Mouse (Mus musculus) kidney, postnatal 36 days (tissue): ENCODE results near the gene Fam84b.

Experiments
- DNase-seq, 2 experiments: peaks; one replicate each; pipeline ENCODE4 v3.0.0; 2021 to 2022; ENCODE audit warnings: mixed read lengths in 2 of 2

Gene Fam84b

DNA sequence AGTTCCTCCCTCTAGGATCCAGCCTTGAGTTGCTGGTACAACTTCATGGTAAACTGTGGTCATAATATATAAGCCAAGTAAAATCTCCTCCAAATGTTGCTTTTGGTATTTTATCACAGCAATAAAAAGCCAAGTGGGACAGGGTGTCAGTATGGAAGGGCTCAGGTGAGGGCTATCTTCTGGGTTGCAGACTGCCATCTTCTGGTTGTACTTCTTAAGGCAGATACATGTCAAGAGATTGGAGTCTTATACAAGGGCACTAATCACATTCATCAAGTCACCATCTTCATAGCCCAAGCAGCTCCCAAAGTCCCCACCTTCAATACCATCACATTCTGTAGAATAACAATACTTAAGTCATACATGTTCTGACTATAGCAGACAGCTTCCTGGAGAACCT, 21.0 kb downstream of the Fam84b start:
- peak; percentile 18 to 39 for DNase-seq

DNA sequence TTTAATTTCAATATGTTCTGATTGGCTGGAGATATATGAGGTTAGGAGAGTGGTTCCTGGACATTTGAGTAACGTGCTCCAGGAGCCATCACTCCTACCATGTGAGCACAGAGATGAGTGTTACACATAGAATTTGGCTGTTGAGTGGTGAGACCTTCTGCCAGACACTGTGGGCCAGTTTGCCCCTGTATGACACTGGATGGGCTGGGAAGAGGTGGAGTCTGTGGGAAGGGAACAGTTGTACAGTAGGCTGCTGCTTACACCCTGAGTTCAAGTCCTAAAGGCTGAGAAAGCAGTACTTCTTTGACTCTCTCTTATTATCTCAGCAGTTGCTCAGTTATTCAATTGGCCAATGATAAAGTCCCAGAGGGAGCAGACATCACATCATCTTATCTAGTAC, 27.4 kb downstream of the Fam84b start:
- DNase-seq: no peak

DNA sequence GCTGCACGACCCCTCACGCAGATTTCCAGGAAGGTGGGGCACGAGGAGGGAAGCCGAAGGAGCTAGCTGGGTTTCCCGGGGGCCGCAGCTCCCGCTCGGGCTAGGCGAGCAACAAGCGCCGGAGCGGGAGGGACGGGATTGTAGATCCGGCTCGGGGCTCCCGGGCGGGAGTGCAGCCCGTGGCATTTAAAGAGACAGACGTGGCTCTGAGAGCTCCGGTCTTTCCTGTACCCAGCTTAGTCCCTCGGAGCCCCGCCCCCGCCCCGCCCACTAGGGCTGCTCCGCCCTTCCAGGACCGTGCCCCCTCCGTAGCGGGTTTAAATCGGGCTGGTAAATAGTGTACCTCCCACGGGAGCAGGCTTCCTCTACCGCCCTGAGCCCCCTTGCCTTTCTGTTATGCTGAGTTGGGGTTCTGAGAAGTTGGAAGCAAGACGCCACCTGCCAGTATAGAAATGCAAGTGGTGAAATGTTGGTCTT, 28.8 kb downstream of the Fam84b start:
- DNase-seq: peak; percentile 96 to 97

DNA sequence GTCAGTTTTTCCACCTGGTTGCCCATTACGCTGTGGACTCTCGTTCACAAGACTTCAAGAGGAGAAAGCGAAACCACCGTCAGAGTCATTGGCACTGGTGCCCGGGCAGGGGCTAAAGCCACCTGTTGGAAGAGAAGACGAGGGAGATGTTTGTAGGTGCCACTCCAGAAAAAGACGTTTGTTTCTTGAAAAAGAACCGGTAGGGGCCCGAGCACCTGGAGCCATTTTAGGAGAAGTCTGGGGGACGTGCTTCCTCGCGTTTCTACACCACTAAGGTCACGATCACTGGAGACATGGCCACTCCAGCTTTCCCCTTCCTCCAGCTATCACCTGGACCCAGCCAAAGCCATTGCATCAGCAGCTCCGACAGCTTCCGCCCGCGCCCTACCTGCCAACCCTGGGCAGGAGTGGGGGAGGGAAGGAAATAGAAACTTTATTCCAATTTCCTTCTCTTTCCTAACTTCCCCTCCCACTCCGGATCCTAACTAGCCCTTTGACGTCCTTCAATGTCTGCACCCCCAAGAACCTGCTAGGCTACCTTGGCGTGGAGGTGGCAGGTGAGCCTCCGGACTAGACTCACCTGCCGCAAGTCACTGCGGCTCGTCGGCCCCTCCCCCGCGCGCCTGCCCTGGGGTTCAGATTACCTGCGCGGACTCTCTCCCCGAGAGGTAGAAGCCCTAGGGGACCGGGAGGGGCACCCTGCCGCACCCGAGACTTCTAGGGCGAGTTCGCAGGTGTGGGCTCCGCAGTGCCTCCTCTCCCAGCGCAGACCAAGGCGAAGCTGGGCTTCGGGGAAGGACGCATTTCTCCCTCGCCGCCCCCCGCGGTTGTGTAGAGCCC, 29.5 kb downstream of the Fam84b start:
- DNase-seq: peak; percentile 73 to 81

DNA sequence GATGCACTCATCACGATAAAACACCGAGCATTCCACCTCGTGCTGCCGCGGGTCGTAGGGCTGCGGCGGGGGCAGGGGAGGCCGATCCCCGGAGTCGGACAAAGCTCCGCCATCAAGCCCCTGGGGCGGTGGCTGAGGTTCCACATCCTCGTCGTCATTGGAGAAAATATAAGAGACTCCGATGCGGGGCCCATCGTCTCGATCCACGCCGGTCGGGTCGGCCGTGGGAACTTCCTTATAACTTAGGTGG, 30.0 kb downstream of the Fam84b start:
- DNase-seq: no peak

- peak; percentile 84 to 89 for DNase-seq
Measured at GRCm38 (mm10) chr15:60822803-60823619, 30.6 kb downstream of the Fam84b start.

DNA sequence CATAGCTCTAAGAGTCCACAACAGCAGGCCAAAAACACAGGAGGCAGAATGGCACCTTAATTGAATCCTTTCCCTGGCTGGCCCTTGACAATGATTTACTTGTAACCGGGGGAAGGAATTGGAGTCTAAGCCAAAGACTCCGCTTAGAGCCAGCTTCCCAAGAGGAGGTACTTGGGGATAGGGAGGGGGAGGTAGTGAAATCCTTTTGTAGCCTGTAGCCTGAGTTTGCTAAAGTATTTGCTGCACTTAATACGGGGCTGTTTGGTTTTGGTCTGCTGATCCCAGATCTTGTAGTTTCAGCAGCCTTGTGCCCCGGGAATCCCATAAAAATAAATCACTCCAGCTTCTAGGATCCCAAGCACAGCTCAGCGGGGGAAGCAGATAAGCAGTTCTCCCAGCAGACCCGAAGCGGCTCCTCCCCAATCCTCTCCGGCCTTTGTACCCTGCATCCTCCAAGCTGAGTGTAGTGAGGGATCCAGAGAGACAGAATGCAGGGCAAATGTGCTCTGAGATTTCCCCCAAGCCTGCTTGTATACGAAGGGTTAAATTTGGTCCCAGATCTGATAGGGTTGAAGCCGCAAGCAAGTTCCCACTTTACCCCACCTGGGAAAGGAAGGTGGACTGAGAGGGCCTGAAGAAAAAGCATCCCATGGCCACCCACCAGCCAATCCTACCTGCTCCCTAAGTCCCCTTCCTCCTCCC, 31.3 kb downstream of the Fam84b start:
- peak; percentile 73 to 88 for DNase-seq

GRCm38 (mm10) chr15:60818500-60818899, 35.1 kb downstream of the Fam84b start:
- DNase-seq: no peak

- DNase-seq: no peak
Measured at GRCm38 (mm10) chr15:60816478-60816877, 37.1 kb downstream of the Fam84b start.

DNA sequence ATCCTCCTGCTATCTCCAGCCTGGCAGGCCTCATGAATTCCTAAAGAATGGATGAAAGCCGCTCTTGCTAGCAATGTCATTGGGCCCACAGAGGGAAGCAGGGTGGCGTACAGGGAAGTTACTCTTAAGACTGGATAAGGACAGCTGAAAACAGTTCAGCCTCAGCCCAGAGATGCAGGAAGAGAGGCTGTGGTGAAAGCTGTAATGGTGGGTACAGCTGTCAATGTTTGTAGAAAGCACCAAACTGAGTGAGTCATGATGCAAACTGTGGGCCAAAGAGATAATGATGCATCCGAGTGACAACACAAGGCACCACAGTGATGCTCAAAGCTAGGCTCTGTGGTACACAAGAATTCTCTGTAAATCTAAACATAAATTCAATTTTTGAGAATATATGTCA, 39.0 kb downstream of the Fam84b start:
- no peak for DNase-seq

DNA sequence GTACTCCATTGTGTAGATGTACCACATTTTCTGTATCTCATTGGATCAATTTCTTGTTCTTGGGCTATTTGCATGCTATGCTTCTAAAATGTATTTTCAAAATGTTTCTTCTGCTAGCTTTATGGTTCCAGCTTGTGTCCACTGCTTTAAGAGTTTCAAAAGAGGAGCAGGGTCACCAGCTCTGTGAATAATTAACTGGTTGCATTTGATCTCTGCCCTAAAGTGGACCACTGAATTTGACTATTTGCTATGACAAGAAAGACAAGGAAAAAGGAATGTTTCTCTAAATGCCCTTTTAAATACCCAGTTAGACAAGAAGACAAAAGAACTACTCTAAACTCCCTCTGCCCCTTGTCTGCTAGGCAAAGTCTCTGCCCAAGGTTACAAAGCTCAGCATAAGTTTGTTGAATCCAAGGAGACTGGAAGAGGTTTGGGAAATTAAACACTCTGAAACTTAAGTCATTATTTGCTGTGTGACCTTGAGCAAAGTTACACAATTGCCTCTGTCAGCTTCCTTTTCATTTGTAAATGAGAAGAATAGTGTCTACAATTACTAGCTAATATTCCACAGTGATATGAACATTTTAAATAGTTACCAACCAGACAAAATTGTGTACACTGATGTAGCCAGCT, 60.4 kb downstream of the Fam84b start:
- DNase-seq: peak; percentile 29 to 75

DNA sequence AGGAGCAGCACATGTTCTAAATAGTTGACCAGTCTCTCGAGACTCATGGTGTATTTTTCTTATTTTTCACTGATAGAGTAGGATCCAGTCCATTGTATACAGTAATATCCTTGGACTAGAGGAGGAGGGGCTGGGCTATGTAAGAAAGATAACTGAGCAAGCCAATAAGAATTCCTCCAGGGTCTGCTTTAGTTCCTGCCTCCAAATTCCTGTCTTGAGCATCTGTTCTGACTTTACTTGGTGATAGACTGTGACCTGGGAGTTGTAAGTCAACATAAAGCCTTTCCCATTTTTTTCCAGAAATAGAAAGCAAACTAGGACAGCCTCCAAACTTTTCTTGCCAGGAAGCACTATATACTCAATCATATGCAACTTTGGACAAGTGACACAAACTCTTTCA, 64.5 kb downstream of the Fam84b start:
- DNase-seq: no peak

- peak in 1 of 2 experiments; percentile 42 for DNase-seq
Measured at GRCm38 (mm10) chr15:60783761-60784160, 69.8 kb downstream of the Fam84b start.

DNA sequence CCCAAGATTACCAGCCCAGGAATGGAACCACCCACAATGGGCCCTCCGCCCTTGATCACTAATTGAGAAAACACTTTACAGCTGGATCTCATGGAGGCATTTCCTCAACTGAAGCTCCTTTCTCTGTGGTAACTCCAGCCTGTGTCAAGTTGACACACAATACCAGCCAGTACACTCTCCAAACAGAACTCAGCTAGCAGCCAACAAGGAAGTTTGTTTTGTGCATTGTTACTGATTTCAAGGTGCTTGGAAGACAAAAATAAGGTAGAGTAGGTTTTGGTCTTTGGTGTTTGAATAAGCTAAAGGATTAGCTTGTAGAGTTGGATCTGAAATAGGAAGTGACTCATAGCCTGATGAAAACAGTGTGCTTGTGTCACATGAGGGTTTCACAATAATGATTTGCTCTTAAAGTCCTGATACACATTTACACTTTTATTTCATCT, 74.0 kb downstream of the Fam84b start:
- no peak for DNase-seq

GRCm38 (mm10) chr15:60779063-60779462, 74.5 kb downstream of the Fam84b start:
- DNase-seq: no peak
